Mouse (Mus musculus) bone marrow macrophage, adult 2 months (primary cell): ENCODE results near the gene Opn1mw.

ENCODE experiments used
- CTCF ChIP-seq: IDR thresholded peaks from 2 replicates; pipeline ENCODE4 v1.5.1; 2012; ENCODE audit warnings: low read depth, mild to moderate bottlenecking, low read length, moderate library complexity
- POLR2A ChIP-seq: IDR thresholded peaks from 2 replicates; pipeline ENCODE4 v1.6.1; 2012; ENCODE audit warnings: mild to moderate bottlenecking, low read depth, low read length, borderline replicate concordance

- TF ChIP-seq CTCF (no peak), POLR2A (no peak)
These were observed 23.6 kb upstream of the Opn1mw start for GRCm38 (mm10) chrX:74103457-74104188.
